Mouse (Mus musculus) heart, embryonic 15.5 days (tissue): ENCODE data around the gene Nt5c. TPM values are rescaled to one million over a fixed set of nuclear protein-coding genes. Genes with fewer than 3 reads are reported as not detected.

Experiments used
- ATAC-seq: fragments of 200-750 bp; cut with Nextera tagmentation; replicated peaks from 2 replicates; pipeline ENCODE4 v1.8.0; 2017; ENCODE audit warnings: low read depth, moderate TSS enrichment; ENCODE audit not compliant: insufficient number of reproducible peaks, insufficient read depth, low FRiP score
- H3K27ac ChIP-seq: fragments of 300-500 bp; sonication (generic); 2 replicates; pipeline ENCODE4 v1.5.1; 2015; ENCODE audit warnings: mild to moderate bottlenecking, inconsistent platforms
- H3K27me3 ChIP-seq: fragments of 300-500 bp; sonication (generic); 2 replicates; pipeline ENCODE4 v1.6.1; 2015; ENCODE audit warnings: inconsistent platforms
- H3K36me3 ChIP-seq: fragments of 300-500 bp; sonication (generic); 2 replicates; pipeline ENCODE4 v1.6.1; 2015; ENCODE audit warnings: mild to moderate bottlenecking, inconsistent platforms
- H3K4me1 ChIP-seq: fragments of 300-500 bp; sonication (generic); replicated peaks from 2 replicates; pipeline ENCODE4 v1.6.1; 2015; ENCODE audit warnings: inconsistent platforms
- H3K4me2 ChIP-seq: fragments of 300-500 bp; sonication (generic); 2 replicates; pipeline ENCODE4 v1.6.1; 2015; ENCODE audit warnings: inconsistent platforms, mild to moderate bottlenecking, moderate library complexity
- H3K4me3 ChIP-seq: fragments of 300-500 bp; sonication (generic); 2 replicates; pipeline ENCODE4 v1.5.1; 2015; ENCODE audit warnings: mild to moderate bottlenecking, inconsistent platforms
- H3K9ac ChIP-seq: fragments of 300-500 bp; sonication (generic); 2 replicates; pipeline ENCODE4 v1.6.1; 2015; ENCODE audit warnings: mild to moderate bottlenecking, inconsistent platforms
- H3K9me3 ChIP-seq: fragments of 300-500 bp; sonication (generic); replicated peaks from 2 replicates; pipeline ENCODE4 v1.6.1; 2016; ENCODE audit warnings: inconsistent platforms
- WGBS: fragments of 180-500 bp; shearing (Covaris S2); methylation state at CpG from one replicate; pipeline ENCODE4 v1.1.7; 2015; ENCODE audit warnings: mixed read lengths; 5-methylcytosine and 5-hydroxymethylcytosine counted together
- polyA plus RNA-seq: library from polyadenylated mRNA; unstranded; fragments of >200 nt; fragmentation: Nextera tagmentation; extraction: Ambion mirVana; gene quantifications from 2 replicates; pipeline ENCODE4 v1.2.1, GENCODE M21; 2015

Nt5c gene
- polyA plus RNA-seq, 1 experiment from 2014 or later, result 49.6 TPM

GRCm38 (mm10) chr11:115520218-115520617, 28.6 kb upstream of the Nt5c start:
- Histone ChIP-seq H3K4me2 (0 out of 2 replicates have a peak overlapping the region, but pooled peaks have one; percentile 7), H3K36me3 (peaks cover 21% of the 10 kb centered on the region), H3K27ac (peak overlapping the region; percentile 84), H3K27me3 (no peaks in the 10 kb centered on the region), H3K4me3 (no peak overlapping the region), H3K9ac (no peak overlapping the region), H3K9me3 (no peaks in the 10 kb centered on the region), H3K4me1 (peaks cover 27% of the 10 kb centered on the region)
- peak; percentile 58 for ATAC-seq
- WGBS, result 64% methylated on average over 2 of the region's 2 CpGs

DNA sequence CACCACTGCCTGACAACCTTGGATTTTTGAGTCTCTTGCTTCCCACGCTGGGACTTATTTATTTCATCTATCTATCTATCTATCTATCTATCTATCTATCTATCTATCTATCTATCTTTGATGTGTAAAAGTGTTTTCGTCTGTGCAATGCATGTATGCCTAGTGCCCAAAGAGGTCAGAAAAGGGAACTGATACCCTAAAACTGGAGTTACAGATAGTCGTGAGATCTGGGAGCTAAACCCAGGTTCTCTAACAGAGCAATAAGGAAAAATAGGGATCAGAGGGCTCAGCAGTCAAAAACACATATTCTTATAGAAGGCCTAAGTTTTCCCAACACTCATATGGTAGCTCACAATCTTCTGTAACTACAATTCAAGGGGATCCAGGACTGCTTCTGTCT, 27.9 kb upstream of the Nt5c start:
- Histone ChIP-seq H3K9me3 (no peaks in the 10 kb centered on the region), H3K36me3 (peaks cover 15% of the 10 kb centered on the region), H3K27me3 (no peaks in the 10 kb centered on the region), H3K4me3 (no peak overlapping the region), H3K4me2 (no peak overlapping the region), H3K9ac (no peak overlapping the region), H3K27ac (peak overlapping the region; percentile 84), H3K4me1 (peaks cover 31% of the 10 kb centered on the region)
- no peak for ATAC-seq
- WGBS, result 75% methylated on average over 3 of the region's 3 CpGs

DNA sequence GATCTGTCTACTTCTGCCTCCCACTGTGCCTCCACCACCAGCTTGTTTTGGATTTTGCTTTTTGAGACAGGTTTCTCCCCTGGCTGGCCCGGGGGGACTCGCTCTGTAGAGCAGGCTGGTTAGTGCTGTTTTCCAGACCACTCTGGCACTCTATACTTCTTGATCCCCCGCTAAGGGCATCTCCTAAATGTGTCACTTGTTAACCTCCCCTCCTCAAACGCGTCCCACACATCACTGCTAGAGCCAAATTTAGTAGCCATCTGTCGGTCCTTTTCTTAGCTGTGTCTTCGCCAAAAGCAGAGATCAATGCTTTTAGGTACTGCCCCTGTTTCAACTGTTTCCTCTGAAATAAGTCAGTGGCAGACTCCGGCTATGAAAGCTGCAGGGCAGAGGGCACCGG, 27.0 kb upstream of the Nt5c start:
- Histone ChIP-seq H3K4me2 (no peak overlapping the region), H3K27ac (peak overlapping the region; percentile 56), H3K27me3 (no peaks in the 10 kb centered on the region), H3K9ac (0 out of 2 replicates have a peak overlapping the region, but pooled peaks have one; percentile 8), H3K4me3 (no peak overlapping the region), H3K9me3 (no peaks in the 10 kb centered on the region), H3K4me1 (peaks cover 31% of the 10 kb centered on the region), H3K36me3 (peaks cover 7% of the 10 kb centered on the region; the same call in 1 of the 2 replicates)
- WGBS, result 50% methylated on average over 9 of the region's 9 CpGs
- no peak for ATAC-seq

GRCm38 (mm10) chr11:115516942-115517341, 25.3 kb upstream of the Nt5c start:
- no peaks in the 10 kb centered on the region for H3K36me3 ChIP-seq
- no peak overlapping the region for H3K27ac ChIP-seq
- WGBS, result 73% methylated on average over 5 of the region's 5 CpGs
- no peak overlapping the region for H3K4me3 ChIP-seq
- no peak overlapping the region for H3K9ac ChIP-seq
- no peak for ATAC-seq
- H3K9me3 ChIP-seq, result no peaks in the 10 kb centered on the region
- H3K27me3 ChIP-seq, result no peaks in the 10 kb centered on the region
- H3K4me1 ChIP-seq, result peaks cover 43% of the 10 kb centered on the region
- H3K4me2 ChIP-seq, result no peak overlapping the region

- no peak overlapping the region for H3K9ac ChIP-seq
- no peaks in the 10 kb centered on the region for H3K36me3 ChIP-seq
- H3K4me1 ChIP-seq, result peaks cover 51% of the 10 kb centered on the region
- 0 out of 2 replicates have a peak overlapping the region, but pooled peaks have one; percentile 5 for H3K27ac ChIP-seq
- H3K4me2 ChIP-seq, result 0 out of 2 replicates have a peak overlapping the region, but pooled peaks have one; percentile 78
- H3K27me3 ChIP-seq, result no peaks in the 10 kb centered on the region
- no peak overlapping the region for H3K4me3 ChIP-seq
- H3K9me3 ChIP-seq, result no peaks in the 10 kb centered on the region
- ATAC-seq, result no peak
- 61% methylated on average over 6 of the region's 6 CpGs for WGBS
Measured at GRCm38 (mm10) chr11:115515021-115515420, 23.4 kb upstream of the Nt5c start.

DNA sequence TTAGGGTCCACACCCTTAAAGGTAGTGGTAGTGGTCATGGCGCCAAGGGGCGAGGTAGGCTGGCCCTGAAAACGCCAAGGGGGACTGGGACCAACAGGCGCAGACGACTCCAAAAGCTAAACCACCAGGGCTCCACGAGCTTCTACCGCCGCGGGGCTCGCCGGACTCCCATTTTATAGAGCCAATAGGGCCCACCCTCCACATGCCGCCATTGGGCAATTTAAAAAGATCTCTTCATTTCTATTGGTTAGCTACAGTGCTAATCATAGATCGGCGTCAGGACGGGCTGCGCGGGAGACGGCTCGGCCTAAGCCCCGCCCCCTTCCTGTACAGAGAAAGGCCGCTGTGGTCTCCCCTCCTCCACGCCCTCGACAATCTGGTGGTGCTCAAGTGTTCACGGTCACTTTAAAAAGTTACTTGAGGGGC, 22.6 kb upstream of the Nt5c start, which contains the start of gene Jpt1:
TSS of gene Jpt1 (minus strand) at position 150 of the 426 bp plus-strand sequence.
- Histone ChIP-seq H3K36me3 (no peaks in the 10 kb centered on the region), H3K27me3 (no peaks in the 10 kb centered on the region), H3K4me3 (peak within 1 kb of the TSS; percentile 86), H3K4me2 (peak within 1 kb of the TSS; percentile 78), H3K27ac (peak within 1 kb of the TSS; percentile 81), H3K9ac (peak within 1 kb of the TSS; percentile 83), H3K4me1 (peaks cover 51% of the 10 kb centered on the region), H3K9me3 (no peaks in the 10 kb centered on the region)
- under 1% methylated on average over 24 of the region's 24 CpGs for WGBS
- peak; percentile 96 for ATAC-seq

DNA sequence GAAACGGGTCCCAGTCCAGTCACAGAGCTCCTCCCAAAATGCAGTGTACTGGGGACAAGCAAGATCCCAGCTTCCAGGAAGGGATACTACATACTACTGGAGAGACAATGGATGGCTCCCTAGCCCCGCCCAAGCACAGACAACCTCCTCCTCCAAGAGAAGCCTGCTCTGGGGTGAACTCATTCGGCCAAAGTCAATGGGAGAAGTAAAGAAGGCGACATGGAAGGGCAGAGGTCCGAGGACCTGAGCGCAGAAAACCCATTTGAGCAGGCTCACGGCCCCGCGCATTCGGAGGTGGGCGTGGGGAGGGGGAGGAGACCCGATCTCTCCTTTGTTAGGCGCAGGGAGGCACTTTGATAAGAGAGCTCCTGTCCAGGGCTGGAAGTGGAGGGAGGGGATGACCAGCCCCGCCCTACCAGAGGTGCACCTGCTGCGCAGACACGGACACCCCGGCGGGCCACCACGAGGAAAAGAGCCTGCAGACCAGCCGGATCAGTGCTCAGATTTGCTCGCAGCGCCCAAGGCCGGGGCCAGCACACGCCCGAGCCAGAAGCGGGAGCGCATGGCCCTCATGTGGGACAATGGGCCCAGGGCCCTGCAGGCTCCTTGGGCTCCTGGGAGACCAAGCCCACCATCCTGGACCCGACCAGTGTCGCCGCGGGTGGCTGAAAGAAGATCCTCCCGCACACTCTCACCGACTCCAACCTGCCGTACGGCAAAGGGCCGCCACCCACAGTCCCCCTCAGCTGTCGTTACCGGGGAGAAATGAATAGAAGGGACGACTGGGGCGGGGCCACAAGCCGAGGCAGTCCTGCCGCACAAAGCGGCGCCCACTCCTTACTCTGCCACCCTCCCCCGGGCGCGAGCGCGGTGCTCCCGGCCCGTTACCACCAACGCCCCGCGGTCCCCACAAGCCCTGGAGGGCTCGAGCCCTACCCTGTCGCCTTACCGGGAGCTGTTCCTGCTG, 21.9 kb upstream of the Nt5c start:
- WGBS, result under 1% methylated on average over 57 of the region's 57 CpGs
- H3K4me1 ChIP-seq, result peaks cover 50% of the 10 kb centered on the region
- H3K27me3 ChIP-seq, result no peaks in the 10 kb centered on the region
- H3K36me3 ChIP-seq, result no peaks in the 10 kb centered on the region
- peak; percentile 50 for ATAC-seq
- H3K27ac ChIP-seq, result peak overlapping the region; percentile 81
- H3K4me3 ChIP-seq, result peak overlapping the region; percentile 86
- H3K9me3 ChIP-seq, result no peaks in the 10 kb centered on the region
- peak overlapping the region; percentile 78 for H3K4me2 ChIP-seq
- peak overlapping the region; percentile 83 for H3K9ac ChIP-seq

DNA sequence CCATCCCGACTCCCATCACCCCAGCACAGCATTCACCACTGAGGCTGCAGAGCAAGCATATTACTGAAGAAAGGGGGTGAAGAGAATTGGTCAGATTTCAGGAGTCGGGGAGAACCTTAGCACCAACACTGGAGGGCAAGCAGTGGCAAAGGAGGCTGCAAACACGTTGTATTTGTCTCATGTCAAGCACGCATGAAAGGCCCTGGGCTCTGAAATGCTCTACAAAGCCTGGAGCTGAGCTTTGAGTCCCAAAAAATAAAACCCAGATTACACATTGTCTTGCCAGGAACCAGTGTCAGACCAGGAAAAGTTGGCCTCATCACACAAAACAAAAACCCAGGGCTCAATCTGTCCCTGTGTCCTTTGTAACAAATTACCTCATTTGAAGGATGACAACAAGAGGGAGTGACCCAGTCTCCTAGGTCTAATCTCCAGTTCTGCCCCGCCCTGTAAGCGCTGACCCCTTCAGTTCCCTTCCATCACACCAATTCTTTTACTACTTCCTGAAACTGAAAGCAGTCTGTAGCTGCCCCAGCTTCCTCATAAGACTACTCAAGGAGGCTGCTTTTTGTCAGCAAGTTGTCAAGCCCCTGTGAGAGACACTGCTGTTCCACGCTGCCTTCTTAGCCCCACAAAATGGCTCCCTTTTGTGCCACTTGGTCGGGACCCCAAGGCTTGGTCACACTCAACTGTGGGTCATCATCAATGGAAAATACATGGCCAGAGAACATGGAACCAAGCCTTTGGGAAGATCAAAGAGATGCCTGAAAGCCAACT, 20.9 kb upstream of the Nt5c start:
- Histone ChIP-seq H3K36me3 (no peaks in the 10 kb centered on the region), H3K27me3 (no peaks in the 10 kb centered on the region), H3K9ac (peak overlapping the region; percentile 83), H3K4me1 (peaks cover 57% of the 10 kb centered on the region), H3K9me3 (no peaks in the 10 kb centered on the region), H3K4me3 (peak overlapping the region; percentile 86), H3K27ac (peak overlapping the region; percentile 81), H3K4me2 (peak overlapping the region; percentile 78)
- 22% methylated on average over 8 of the region's 8 CpGs for WGBS
- ATAC-seq, result no peak

GRCm38 (mm10) chr11:115512004-115512403, 20.3 kb upstream of the Nt5c start:
- Histone ChIP-seq H3K36me3 (no peaks in the 10 kb centered on the region), H3K4me3 (peak overlapping the region; percentile 86), H3K9ac (peak overlapping the region; percentile 83), H3K27me3 (no peaks in the 10 kb centered on the region), H3K9me3 (no peaks in the 10 kb centered on the region), H3K4me1 (peaks cover 63% of the 10 kb centered on the region), H3K27ac (peak overlapping the region; percentile 81; the same call in 1 of the 2 replicates), H3K4me2 (peak overlapping the region; percentile 78)
- no peak for ATAC-seq
- 41% methylated on average over 3 of the region's 3 CpGs for WGBS

- H3K4me1 ChIP-seq, result peaks cover 72% of the 10 kb centered on the region
- no peak for ATAC-seq
- peak overlapping the region; percentile 81 for H3K27ac ChIP-seq
Measured at GRCm38 (mm10) chr11:115511121-115511520, 19.5 kb upstream of the Nt5c start.

DNA sequence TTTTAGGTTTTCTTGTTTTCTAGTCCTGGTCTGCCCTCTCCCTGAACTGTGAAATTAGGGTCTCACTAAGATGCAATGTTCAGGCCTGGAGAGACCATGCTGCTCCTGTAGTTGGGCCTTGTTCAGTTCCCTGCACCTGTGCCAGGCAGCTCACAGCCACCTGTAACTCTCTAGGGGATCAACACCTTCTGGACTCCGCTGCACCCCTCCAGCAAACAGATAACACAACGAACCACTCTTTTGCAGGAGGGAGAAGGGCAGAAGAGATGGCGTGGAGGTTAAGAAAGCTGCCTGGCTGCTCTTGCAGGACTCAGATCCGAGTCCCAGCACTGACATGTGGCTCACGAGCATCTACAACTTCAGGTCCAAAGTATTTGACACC, 18.8 kb upstream of the Nt5c start:
- Histone ChIP-seq H3K27ac (peak overlapping the region; percentile 78), H3K27me3 (no peaks in the 10 kb centered on the region), H3K4me1 (peaks cover 75% of the 10 kb centered on the region), H3K36me3 (no peaks in the 10 kb centered on the region), H3K4me2 (peak overlapping the region; percentile 78), H3K9me3 (no peaks in the 10 kb centered on the region), H3K9ac (peak overlapping the region; percentile 21; the same call in 1 of the 2 replicates), H3K4me3 (0 out of 2 replicates have a peak overlapping the region, but pooled peaks have one; percentile 4)
- no peak for ATAC-seq
- 38% methylated on average over 5 of the region's 5 CpGs for WGBS

More at GRCm38 (mm10) chr11:115511121-115511520, 19.5 kb upstream of the Nt5c start:
- no peaks in the 10 kb centered on the region for H3K27me3 ChIP-seq
- peak overlapping the region; percentile 86 for H3K4me3 ChIP-seq
- WGBS, result 59% methylated on average over 2 of the region's 2 CpGs
- peak overlapping the region; percentile 78 for H3K4me2 ChIP-seq
- H3K9me3 ChIP-seq, result no peaks in the 10 kb centered on the region
- peak overlapping the region; percentile 26 for H3K9ac ChIP-seq
- no peaks in the 10 kb centered on the region for H3K36me3 ChIP-seq
